Mouse (Mus musculus): ENCODE measurements around the gene Adgrg3.

Adgrg3 gene

GRCm38 (mm10) chr8:95081650-95082049 lies 64.2 kb downstream of the Adgrg3 start:
- peak in 1 of 2 experiments; percentile 53 for DNase-seq (ENCODE audit: low spot score in 2 of 2)

DNA sequence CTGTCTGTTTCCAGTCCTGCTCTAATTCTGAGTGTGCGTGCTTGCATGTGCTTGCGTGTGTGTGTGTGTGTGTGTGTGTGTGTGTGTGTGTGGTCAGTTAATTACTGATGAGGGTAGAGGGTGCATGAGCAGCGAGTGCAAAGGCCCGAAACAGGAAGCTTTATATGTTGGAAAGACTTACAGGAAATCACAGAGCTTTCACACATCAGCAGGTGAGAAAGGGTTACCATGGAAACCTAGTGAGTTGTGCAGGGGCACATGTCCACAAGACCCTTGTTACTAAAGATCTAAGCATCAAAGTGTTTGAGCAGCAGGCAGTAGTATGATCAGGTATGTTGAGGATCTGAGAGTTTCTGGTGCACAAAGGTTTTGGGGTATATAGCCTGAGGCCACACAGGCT lies 66.8 kb downstream of the Adgrg3 start:
- no peak for DNase-seq (ENCODE audit: low spot score in 2 of 2)

DNA sequence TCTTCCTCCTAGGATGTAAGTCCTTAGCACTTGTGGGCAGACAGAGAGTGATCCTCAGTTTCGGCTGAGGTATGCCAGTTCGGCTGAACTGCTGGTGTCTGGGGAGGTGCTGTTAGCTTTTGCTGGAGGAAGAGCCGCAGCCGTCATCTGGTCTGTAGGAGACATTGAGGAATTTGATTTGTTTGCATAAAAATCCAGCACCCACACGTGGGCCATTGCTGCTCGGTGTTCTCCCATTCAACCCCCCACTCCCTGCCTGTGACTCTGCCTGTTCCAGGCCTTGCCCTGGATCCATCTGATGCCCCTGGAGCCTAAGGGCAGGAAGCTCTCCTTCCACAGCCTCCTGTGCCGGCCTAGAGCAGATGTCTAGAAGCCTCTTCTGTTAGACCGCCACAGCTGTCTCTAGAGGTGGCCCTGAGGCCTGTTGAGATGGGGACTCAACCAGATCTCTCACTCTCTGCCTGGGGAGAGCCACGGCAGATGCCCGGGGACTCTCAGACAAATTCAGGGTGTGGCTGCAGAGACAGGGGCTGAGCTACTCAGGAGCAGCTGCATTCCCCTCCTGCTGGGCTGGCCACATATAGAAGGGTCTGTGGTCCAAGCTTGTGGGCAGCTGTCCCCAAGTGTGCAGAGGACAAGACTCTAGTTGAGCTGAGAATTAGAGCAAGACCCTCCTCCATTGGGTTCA lies 67.4 kb downstream of the Adgrg3 start:
- no peak for DNase-seq (ENCODE audit: low spot score in 2 of 2)

DNA sequence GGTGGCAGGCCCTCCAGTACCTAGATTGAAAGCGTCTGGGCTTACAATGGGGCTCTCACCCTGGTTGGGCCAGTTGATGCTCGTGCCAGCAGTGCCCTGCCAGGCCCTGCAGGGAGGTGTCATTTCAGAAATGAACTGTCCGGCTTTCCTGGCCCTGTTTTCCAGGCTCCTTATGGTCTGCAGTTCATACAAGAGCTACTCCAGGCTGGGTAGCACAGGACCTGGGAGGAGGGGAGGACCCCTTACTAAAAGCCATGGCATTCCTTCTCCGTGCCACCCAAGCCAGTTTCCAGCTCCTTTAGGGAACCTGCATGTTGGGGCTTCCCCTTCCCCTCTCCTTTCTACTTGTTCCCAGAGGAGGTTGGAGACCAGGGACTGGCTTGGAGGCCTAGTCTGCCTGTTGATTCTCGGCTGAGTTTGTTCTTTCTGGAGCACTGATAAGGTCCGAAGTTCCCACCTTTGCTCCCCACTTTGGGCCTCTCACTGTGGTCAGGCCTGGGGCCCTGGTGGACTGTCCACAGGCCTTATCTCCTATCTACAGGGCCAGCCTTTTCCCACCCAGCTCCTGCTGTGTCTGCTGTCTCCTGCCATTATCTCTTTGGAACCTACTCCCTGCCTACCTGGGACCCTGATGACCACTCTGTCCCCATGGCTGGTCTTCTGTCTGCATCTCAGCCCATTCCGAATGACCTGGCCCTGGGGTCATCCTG lies 68.1 kb downstream of the Adgrg3 start:
- no peak for DNase-seq (ENCODE audit: low spot score in 2 of 2)

DNA sequence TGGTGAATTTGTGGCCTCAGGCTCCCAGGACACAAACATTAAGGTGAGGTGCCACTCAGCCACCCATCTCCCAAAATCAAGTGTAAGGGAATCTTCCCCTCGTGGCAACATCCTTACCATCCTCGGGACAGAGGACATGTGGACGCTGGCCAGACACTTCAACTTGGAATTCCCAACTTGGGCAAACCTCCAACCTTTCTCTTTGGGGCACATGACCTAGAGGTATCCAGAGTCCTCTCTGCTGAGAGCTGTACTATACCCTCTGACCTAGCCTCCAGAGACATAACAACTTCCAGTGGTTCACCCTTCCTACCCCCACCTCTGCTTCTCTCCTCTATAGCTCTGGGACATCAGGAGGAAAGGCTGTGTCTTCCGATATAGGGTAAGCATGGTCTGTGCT lies 76.1 kb downstream of the Adgrg3 start:
- no peak for DNase-seq (ENCODE audit: low spot score in 2 of 2)
